ENCODE assay signal across 26 mouse cellular contexts in the genomic region with DNA sequence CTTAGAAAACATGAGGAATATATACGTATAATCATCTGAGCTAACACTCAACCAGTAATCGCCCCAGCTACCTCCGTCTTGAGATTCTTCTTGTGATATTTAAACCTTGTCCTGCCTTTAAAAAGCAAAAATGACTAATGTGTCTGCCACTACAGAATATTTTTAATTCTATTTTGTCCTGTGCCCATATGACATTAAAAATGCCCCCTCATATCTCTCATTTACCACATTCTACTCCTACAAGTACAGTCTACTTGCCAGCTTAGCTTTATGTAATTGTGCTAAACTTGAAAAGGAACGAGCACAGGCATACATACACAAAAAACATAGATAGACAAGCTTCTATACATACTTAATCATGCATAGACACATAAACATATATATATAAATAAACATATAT.
"Had no signal": no experiment of that assay in that cellular context is flagged by ENCODE, and none has a peak within 500 bp of the region (broad histone marks: within the 10 kb centered on the region; RNA-seq: fewer than 3 reads in every experiment).

No protein-coding gene starts in this region.

- H3K27ac ChIP-seq: heart, adult 2 months; heart, embryonic 13.5 days; heart, embryonic 15.5 days; hindbrain, embryonic 13.5 days; hindbrain, embryonic 15.5 days; hindbrain, postnatal 0 days; kidney, embryonic 15.5 days; kidney, postnatal 0 days; limb, embryonic 13.5 days; limb, embryonic 15.5 days; liver, embryonic 12.5 days; liver, embryonic 14.5 days had no signal

- DNase-seq: forebrain, postnatal 0 days; gastrocnemius, postnatal 14 days; gastrocnemius, postnatal 36 days; heart, adult 11 months; heart, adult 2 months; heart, postnatal 14 days; heart, postnatal 36 days; kidney, adult 11 months; kidney, adult 2 months; kidney, adult 9 months; kidney, postnatal 14 days; kidney, postnatal 36 days; layer of hippocampus, postnatal 36 days; left cerebral cortex, postnatal 4 days had no signal

- ATAC-seq: forebrain, postnatal 0 days; hindbrain, postnatal 0 days; intestine, embryonic 16.5 days; liver, embryonic 12.5 days had no signal

- H3K4me3 ChIP-seq: heart, adult 2 months; heart, embryonic 13.5 days; heart, embryonic 15.5 days; hindbrain, embryonic 13.5 days; hindbrain, embryonic 15.5 days; kidney, embryonic 15.5 days; limb, embryonic 13.5 days; limb, embryonic 15.5 days; liver, embryonic 12.5 days had no signal
